Mouse (Mus musculus): ENCODE results near the gene Tom1. TPM values are rescaled to one million over a fixed set of nuclear protein-coding genes. Genes with fewer than 3 reads are reported as not detected.
A peak's percentile ranks its signal among the peaks of the same experiment; 100 is the strongest.

Tom1 gene
- polyA plus RNA-seq, 1 experiment from 2014 or later = 33.9 TPM

DNA sequence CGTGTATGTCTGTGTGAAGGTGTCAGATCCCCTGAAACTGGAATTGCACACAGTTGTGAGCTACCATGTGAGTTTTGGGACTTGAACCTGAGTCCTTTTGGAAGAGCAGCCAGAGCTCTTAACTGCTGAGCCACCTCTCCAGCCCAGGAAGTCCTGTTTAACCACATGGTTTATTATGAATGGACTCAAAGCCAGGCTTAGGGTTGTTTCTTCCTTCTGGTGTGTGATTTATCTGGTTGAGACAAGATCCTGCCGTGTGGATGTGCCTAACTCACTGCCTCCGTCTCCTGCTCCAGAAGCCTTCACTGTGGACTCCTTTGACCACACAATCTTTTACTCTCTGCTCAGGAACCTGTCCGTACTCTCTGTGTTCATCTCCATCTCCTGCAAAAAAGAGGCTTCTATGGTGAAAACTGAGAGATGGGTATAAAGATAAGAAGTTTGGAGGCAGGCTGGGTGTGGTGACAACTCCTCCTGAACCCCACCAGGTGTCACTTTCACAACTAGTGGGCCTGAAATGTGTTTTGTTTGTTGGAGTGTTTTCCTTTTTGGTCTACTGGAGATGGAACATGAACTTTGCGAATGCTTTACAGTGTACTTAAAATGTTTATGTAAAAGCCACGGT lies 48.8 kb downstream of the Tom1 start:
- Histone ChIP-seq H3K4me3 (no peak overlapping the region), H3K4me1 (peaks cover 11% of the 10 kb centered on the region), H3K27ac (replicated peaks) (no peak overlapping the region), H3K27me3 (ENCODE audit: low read depth, poor library complexity, severe bottlenecking) (no peaks in the 10 kb centered on the region), H3K36me3 (no peaks in the 10 kb centered on the region), H3K9me3 (replicated peaks) (no peaks in the 10 kb centered on the region)
- DNase-seq (ENCODE audit: low spot score) = no peak
- WGBS = 83% methylated on average over 6 of the region's 6 CpGs

DNA sequence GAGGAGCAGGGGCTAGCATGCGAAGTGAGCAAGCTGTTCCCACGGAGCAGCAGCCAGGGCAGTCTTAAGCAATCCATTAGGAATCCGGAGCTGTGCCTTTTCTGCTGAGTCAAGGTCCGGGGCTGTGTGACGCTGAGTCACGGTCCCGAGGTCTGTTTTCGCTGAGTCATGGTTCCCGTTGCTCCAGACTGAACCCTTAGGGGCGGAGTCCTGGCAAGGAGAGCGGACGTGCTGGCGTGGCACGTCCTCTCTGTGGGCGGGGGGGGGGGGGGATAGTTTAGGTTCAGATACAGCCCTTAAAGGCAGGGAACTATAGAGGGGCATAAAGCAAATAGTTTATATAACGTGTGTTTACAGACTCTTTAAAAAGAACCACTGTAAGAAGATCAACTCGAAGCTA lies 50.3 kb downstream of the Tom1 start:
- DNase-seq (ENCODE audit: low spot score) = peak; percentile 90
- H3K27me3 ChIP-seq (ENCODE audit: low read depth, poor library complexity, severe bottlenecking) = no peaks in the 10 kb centered on the region
- H3K27ac ChIP-seq (replicated peaks) = peak overlapping the region; percentile 39
- no peaks in the 10 kb centered on the region for H3K36me3 ChIP-seq
- H3K9me3 ChIP-seq (replicated peaks) = no peaks in the 10 kb centered on the region
- WGBS = 7% methylated on average over 17 of the region's 17 CpGs
- H3K4me1 ChIP-seq = peaks cover 11% of the 10 kb centered on the region
- peak overlapping the region; percentile 42 for H3K4me3 ChIP-seq

GRCm38 (mm10) chr8:75084382-75085064 lies 51.0 kb downstream of the Tom1 start:
- Histone ChIP-seq H3K27ac (replicated peaks) (peak overlapping the region; percentile 39; the same call in 1 of the 2 replicates), H3K27me3 (ENCODE audit: low read depth, poor library complexity, severe bottlenecking) (no peaks in the 10 kb centered on the region), H3K4me1 (peaks cover 18% of the 10 kb centered on the region), H3K9me3 (replicated peaks) (no peaks in the 10 kb centered on the region), H3K36me3 (no peaks in the 10 kb centered on the region), H3K4me3 (no peak overlapping the region)
- DNase-seq (ENCODE audit: low spot score) = no peak
- 80% methylated on average over 3 of the region's 3 CpGs for WGBS

DNA sequence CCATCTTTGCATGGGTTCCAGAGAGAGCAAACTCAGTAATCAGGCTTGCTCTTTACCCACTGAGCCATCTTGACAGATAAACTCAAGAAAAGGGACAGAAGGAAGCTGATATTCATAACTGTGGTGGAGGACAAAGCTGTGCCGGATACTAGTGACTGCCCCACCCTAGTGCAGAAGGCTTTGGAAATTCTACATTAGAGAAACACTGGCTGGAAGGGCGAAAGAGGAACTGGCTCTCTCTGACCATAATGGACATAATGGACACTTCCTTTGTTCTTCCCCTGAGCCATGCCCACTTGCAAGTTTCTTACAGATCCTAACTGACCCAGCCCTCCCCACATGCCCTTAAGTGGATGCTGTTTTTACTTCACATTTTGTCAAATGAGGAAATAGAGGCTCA lies 52.5 kb downstream of the Tom1 start:
- Histone ChIP-seq H3K27me3 (ENCODE audit: low read depth, poor library complexity, severe bottlenecking) (no peaks in the 10 kb centered on the region), H3K9me3 (replicated peaks) (no peaks in the 10 kb centered on the region), H3K4me3 (no peak overlapping the region), H3K36me3 (no peaks in the 10 kb centered on the region), H3K27ac (replicated peaks) (no peak overlapping the region), H3K4me1 (peaks cover 23% of the 10 kb centered on the region)
- no peak for DNase-seq (ENCODE audit: low spot score)
- WGBS = 88% methylated on average over 2 of the region's 2 CpGs

GRCm38 (mm10) chr8:75087127-75087526 lies 53.6 kb downstream of the Tom1 start:
- Histone ChIP-seq H3K9me3 (replicated peaks) (no peaks in the 10 kb centered on the region), H3K36me3 (no peaks in the 10 kb centered on the region), H3K27ac (replicated peaks) (no peak overlapping the region), H3K27me3 (ENCODE audit: low read depth, poor library complexity, severe bottlenecking) (peaks cover 1% of the 10 kb centered on the region; the same call in 1 of the 2 replicates), H3K4me1 (peaks cover 23% of the 10 kb centered on the region), H3K4me3 (no peak overlapping the region)
- no peak for DNase-seq (ENCODE audit: low spot score)

DNA sequence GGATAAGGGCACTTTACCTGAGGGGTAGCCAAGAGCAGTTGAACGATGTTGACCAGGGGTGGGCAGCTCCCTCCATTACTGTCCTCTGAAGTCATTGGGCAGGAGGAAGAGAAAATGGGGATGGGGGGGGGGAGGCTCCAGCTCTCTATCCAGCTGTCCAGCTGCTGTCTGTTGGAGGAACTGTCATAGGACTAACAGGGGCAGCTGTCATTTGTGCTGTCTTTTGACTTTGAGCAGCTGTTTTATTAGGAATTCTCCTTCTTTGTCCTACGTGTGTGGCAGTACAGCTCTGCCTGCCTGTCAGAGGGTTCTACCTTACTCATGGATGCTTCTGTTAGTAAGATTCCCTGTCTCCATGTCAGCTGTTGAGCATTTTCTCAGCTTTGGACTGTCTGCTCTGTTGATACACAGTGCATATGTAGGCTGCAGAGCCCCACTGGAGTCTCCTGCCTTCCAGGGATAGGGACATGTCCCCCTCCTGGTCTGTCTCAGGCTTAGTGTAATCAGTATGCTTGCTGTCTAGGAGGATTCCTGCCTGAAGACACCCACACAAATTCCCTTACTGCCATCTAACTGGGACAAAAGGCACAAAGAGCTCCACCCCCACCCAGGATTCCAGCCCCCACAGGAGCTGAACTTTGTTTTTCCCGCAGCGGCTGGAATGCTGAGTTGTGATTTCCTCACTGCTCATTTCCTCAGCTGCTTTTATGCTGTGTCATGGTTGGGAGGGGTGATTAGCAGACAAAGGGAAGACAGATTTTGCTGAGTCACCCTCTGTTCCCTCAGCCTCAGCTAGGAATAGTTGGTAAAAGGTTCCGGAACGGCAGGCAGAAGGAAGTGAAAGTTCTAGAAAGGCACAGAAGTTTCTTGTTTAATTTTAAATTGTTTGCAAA lies 55.7 kb downstream of the Tom1 start:
- WGBS = 44% methylated on average over 6 of the region's 6 CpGs
- no peaks in the 10 kb centered on the region for H3K36me3 ChIP-seq
- peaks cover 9% of the 10 kb centered on the region; the same call in 1 of the 2 replicates for H3K27me3 ChIP-seq (ENCODE audit: low read depth, poor library complexity, severe bottlenecking)
- H3K4me3 ChIP-seq = no peak overlapping the region
- peak; percentile 59 for DNase-seq (ENCODE audit: low spot score)
- H3K9me3 ChIP-seq (replicated peaks) = no peaks in the 10 kb centered on the region
- H3K4me1 ChIP-seq = peaks cover 27% of the 10 kb centered on the region
- peak overlapping the region; percentile 64 for H3K27ac ChIP-seq (replicated peaks)

GRCm38 (mm10) chr8:75090781-75091365 lies 57.4 kb downstream of the Tom1 start:
- no peak for DNase-seq (ENCODE audit: low spot score)
- H3K36me3 ChIP-seq = no peaks in the 10 kb centered on the region
- H3K9me3 ChIP-seq (replicated peaks) = no peaks in the 10 kb centered on the region
- H3K4me1 ChIP-seq = peaks cover 27% of the 10 kb centered on the region
- H3K27ac ChIP-seq (replicated peaks) = no peak overlapping the region
- H3K4me3 ChIP-seq = no peak overlapping the region
- WGBS = 92% methylated on average over 4 of the region's 4 CpGs
- H3K27me3 ChIP-seq (ENCODE audit: low read depth, poor library complexity, severe bottlenecking) = peaks cover 9% of the 10 kb centered on the region; the same call in 1 of the 2 replicates

GRCm38 (mm10) chr8:75093399-75094156 lies 60.1 kb downstream of the Tom1 start, which contains the start of gene Hmox1:
Gene Hmox1 (plus strand): TSS chr8:75093621.
- Histone ChIP-seq H3K27ac (replicated peaks) (peak within 1 kb of the TSS; percentile 84), H3K4me1 (peaks cover 27% of the 10 kb centered on the region), H3K36me3 (peaks cover 23% of the 10 kb centered on the region), H3K9me3 (replicated peaks) (no peaks in the 10 kb centered on the region), H3K4me3 (peak within 1 kb of the TSS; percentile 78), H3K27me3 (ENCODE audit: low read depth, poor library complexity, severe bottlenecking) (peaks cover 9% of the 10 kb centered on the region; the same call in 1 of the 2 replicates)
- under 1% methylated on average over 36 of the region's 36 CpGs for WGBS
- peak; percentile 92 for DNase-seq (ENCODE audit: low spot score)

DNA sequence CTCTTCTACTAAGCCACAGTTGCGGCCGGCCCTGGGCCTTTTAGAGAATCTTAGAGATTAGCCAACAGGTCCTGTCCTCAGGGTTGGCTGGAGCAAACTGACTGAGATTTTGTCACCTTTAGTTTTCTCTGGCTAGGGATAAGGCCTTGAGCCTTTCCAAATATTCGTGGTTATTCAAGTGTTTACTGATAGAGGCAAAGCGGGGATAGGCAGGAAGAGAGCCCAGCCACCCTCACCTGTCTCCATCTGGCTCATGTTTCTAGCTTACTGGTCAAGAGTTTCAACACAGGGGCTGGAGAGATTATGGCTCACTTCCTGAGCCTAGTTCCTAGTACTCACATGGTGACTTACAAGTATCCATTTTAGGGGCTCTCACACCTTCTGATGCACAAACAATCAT lies 69.5 kb downstream of the Tom1 start:
- no peak overlapping the region for H3K4me3 ChIP-seq
- DNase-seq (ENCODE audit: low spot score) = no peak
- 88% methylated on average over 4 of the region's 4 CpGs for WGBS
- no peaks in the 10 kb centered on the region for H3K27me3 ChIP-seq (ENCODE audit: low read depth, poor library complexity, severe bottlenecking)
- no peak overlapping the region for H3K27ac ChIP-seq (replicated peaks)
- peaks cover 14% of the 10 kb centered on the region for H3K36me3 ChIP-seq
- no peaks in the 10 kb centered on the region for H3K9me3 ChIP-seq (replicated peaks)
- H3K4me1 ChIP-seq = peaks cover 10% of the 10 kb centered on the region

DNA sequence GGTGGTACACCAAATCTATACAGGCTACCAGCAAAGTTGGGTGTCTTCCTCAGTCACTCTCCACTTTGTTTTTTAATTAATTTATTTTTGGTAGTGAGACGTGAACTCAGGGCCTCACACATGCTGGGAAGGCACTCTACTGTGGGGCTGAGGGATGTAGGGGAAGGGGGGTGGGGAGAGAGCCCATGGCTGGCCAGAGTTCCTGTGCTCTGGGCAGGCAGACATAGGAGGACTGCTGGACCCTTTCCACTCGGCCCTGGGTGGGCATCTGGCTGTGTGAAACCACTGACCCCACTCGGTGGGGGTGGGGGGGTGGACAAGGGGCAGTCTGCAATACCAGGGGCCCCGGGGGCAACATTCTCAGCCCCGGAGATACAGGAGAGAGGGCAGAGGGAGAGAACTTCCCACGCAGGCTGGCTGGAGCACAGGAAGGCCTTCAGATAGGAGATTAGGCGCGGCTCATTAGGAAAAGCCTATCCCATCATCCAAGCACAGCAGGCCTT lies 69.9 kb downstream of the Tom1 start:
- 50% methylated on average over 8 of the region's 8 CpGs for WGBS
- peak; percentile 19 for DNase-seq (ENCODE audit: low spot score)
- Histone ChIP-seq H3K36me3 (peaks cover 9% of the 10 kb centered on the region), H3K27ac (replicated peaks) (peak overlapping the region; percentile 74), H3K27me3 (ENCODE audit: low read depth, poor library complexity, severe bottlenecking) (no peaks in the 10 kb centered on the region), H3K4me1 (peaks cover 15% of the 10 kb centered on the region), H3K9me3 (replicated peaks) (no peaks in the 10 kb centered on the region), H3K4me3 (no peak overlapping the region)

DNA sequence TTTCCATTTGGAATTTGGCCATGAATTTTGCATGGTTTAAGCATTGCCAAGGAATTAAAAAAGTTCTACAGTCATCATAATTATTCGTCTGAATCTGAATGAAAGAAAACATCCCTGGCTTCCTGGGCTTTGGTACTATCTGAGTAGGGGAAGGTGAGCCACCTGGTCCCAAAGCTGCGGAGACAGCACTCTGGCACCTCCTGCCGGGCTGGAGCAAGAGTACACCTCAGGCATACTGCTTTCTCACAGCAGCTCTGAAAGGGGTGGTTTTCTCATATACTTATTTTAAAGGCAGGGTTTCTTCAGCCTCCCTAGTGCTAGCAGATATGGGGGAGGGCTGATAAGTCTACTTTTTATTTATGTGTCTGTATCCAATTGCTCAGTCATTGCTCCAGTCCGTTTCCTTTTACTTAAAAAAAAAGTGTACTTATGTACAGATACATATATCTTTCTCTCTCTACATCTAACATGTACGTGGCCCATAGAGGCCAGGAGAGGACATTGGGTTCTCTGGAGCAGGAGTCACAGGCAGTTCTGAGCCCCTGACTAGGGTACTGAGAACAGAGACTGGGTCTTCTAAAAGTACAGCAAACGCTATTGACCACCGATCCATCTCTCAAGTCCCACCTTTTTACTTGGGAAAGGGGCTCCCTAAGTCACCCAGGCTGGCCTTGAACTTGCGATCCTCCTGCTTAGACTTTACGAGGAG lies 75.2 kb downstream of the Tom1 start:
- WGBS = 1% methylated on average over 9 of the region's 9 CpGs
- DNase-seq (ENCODE audit: low spot score) = peak; percentile 78
- Histone ChIP-seq H3K27me3 (ENCODE audit: low read depth, poor library complexity, severe bottlenecking) (no peaks in the 10 kb centered on the region), H3K9me3 (replicated peaks) (no peaks in the 10 kb centered on the region), H3K36me3 (peaks cover 35% of the 10 kb centered on the region), H3K4me3 (peak overlapping the region; percentile 86), H3K27ac (replicated peaks) (peak overlapping the region; percentile 94), H3K4me1 (peaks cover 34% of the 10 kb centered on the region)
